Mouse (Mus musculus): ENCODE measurements at regions not wholly inside any gene's neighbourhood (a gene's known extent, or its start where the extent isn't known, plus 50 kb on each side); places are given as distances from the start of the nearest gene placed in this dataset.
"Not testable (repeated sequence)": the region's sequence is repeated elsewhere in the genome, so short reads cannot be mapped to it uniquely, and the experiment has no call there.

DNA sequence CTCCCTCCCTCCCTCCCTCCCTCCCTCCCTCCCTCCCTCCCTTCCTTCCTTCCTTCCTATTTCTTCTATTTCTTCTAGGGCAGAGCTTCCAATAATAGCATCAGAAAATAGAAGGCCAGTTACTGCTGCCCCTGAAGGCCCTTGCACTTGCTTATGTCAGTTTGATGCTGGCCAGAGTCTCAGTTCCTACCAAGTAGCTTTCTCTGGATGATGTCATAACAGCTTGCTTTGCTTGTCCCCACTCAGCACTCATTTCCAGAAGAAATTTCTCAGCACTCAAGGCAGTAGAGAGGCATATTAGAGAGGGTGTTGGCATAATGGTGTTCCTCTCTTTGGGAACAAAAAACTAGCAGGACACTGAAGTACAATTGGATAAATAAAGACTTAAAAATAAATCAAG is 811.6 kb upstream of the 4930444P10Rik start:
- DNase-seq (ENCODE audit: low read depth): no peak

GRCm38 (mm10) chr1:16868383-16868782 is 775.3 kb upstream of the 4930444P10Rik start:
- not testable (repeated sequence) for DNase-seq (ENCODE audit: low read depth)

- DNase-seq (ENCODE audit: low read depth): not testable (repeated sequence)
Observed at GRCm38 (mm10) chr1:16867086-16867835, 774.1 kb upstream of the 4930444P10Rik start.

GRCm38 (mm10) chr1:16837111-16837510 is 744.0 kb upstream of the 4930444P10Rik start:
- no peak for DNase-seq (ENCODE audit: low read depth)

- DNase-seq (ENCODE audit: low read depth): not testable (repeated sequence)
Observed at GRCm38 (mm10) chr1:16824709-16825108, 731.6 kb upstream of the 4930444P10Rik start.

GRCm38 (mm10) chr1:16824057-16824456 is 730.9 kb upstream of the 4930444P10Rik start:
- DNase-seq (ENCODE audit: low read depth): no peak

GRCm38 (mm10) chr1:16821186-16821585 is 728.1 kb upstream of the 4930444P10Rik start:
- DNase-seq (ENCODE audit: low read depth): no peak

DNA sequence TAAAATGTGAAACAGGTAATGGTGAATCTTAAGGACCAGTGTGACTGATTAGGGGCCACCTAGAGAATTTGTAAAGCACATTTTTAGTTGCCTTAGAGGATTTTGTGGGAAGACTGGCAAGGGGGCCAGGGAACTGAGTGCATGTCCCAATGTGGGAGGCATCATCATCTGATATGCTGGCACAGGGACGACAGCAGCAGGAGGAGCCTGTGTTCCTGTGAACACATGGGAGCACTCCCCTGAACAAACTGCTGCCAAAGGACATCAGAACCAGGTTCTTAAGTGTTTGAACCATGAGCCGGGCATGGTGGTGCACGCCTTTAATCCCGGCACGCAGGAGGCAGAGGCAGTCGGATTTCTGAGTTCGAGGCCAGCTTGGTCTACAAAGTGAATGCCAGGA is 723.4 kb upstream of the 4930444P10Rik start:
- DNase-seq (ENCODE audit: low read depth): no peak

- DNase-seq (ENCODE audit: low read depth): no peak
Observed at GRCm38 (mm10) chr1:16815731-16816130, 722.6 kb upstream of the 4930444P10Rik start.

DNA sequence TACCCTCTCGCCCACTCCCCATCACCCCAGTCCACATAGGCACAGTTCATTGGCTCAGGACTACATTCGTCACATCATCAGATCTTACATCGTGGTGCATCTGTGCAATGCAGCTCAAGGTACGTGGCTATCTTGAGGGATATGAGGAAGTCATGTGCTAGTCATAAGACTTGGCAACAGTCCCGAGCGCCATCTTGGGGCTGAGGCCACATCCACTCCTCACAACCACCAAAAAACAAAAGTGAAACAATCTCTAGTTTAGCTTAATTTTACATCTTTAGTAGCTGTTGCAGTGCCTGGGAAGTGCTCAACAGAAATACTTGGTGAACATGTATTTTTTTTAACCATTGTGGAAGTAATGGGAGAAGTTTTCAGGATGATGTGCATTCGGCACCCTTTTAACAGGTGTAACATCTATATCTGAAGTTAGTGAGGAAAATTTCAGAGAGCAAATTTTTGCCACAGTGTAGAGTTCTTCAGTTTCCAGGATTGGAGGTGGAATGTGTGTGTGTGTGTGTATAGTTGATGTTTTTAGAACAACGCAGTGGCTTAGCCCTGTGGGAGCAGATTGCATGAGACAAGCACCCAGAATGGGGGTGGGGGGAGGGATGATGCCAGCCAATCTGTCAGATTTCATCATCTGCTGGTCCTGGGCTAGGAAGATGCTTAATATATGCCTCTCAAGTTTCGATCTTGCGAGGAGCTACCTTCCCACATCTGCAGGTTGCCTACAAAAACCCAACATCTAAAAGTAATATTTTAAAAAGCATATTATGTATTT is 716.4 kb upstream of the 4930444P10Rik start:
- peak; percentile 63 for DNase-seq (ENCODE audit: low read depth)

DNA sequence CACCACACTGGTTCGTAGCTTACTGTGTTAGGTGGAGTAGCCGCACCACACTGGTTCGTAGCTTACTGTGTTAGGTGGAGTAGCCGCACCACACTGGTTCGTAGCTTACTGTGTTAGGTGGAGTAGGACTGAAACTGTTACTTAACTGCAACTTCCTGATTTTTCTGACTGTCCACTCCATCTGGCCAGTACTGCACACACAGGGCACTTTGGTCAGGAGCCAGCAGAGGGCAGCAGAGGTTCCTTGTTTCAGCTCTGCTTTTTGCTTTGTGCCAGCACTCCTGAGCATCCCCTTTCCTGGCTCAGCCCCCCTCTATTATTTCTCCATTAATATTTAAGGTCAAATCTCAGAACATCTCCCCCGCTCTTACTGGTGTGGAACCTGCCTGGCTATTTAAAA is 705.2 kb upstream of the 4930444P10Rik start:
- DNase-seq (ENCODE audit: low read depth): peak; percentile 85

DNA sequence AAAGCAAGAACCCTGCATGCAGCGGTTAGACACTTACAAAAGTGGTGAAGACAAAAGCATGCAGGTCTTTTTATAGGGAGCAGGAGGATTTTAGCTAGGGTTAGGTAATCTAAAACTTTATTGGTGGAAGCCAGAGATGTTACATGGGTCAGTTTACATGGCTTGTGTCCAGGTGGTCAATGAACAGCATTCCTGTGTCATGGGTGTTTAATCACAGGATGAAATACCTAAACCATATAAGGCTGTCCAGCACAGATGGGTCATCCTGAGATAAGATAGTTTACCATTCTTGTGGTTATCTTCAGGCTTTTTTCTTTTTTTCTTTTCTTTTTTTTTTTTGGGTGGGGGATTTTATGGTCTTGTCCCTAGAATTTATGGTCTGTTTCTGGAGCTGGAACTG is 703.3 kb upstream of the 4930444P10Rik start:
- DNase-seq (ENCODE audit: low read depth): peak; percentile 49

- DNase-seq (ENCODE audit: low read depth): peak; percentile 24
Observed at GRCm38 (mm10) chr1:16790733-16791309, 697.7 kb upstream of the 4930444P10Rik start.

DNA sequence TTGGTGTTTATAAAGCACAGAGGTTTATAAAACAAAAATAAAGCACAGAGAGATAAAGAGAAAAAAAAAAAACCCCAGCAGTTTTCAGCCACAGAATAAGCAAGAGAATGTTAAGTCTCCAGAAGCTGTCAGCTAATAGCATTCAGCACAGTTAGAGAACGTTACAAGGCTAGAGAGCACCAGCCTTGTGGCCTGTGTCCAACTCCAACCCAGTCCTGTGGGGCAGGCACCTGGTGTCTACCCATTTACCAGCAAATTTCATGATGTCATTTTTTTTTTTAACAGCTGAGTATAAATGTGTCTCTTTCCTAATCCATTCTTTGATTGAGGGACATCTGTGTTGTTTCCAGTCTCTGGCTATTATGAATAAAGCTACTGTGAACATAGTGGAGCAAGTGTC is 686.7 kb upstream of the 4930444P10Rik start:
- DNase-seq (ENCODE audit: low read depth): no peak

DNA sequence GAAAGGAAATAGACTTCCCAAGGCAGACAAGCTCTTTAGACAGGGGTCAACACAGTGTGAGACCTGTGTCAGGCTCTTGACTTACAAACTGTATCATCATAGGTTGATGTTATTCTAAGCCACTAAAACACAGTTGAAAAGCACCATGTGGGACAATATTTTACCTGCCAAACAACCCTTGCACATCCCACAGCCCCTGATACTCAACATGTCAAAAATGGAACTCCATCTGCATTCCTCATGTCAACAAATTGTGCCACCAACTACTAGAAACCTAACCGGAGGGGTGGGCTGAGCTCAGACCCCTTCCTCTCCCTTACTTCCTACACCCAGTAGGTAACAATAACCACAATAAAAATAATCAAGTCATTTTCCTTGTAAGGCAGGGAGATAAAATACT is 667.8 kb upstream of the 4930444P10Rik start:
- DNase-seq (ENCODE audit: low read depth): no peak

Data from NIH3T3 (cell line).